Mouse (Mus musculus) limb, embryonic 10.5 days (tissue): ENCODE data around the gene Nrn1l. TPM values are rescaled to one million over a fixed set of nuclear protein-coding genes. Genes with fewer than 3 reads are reported as not detected.

Experiments used
- DNase-seq: peaks from one replicate; pipeline ENCODE4 v3.0.0-alpha.2; 2017; ENCODE audit warnings: low spot score
- H3K27ac ChIP-seq: fragments of 300-500 bp; sonication (generic); 2 replicates; pipeline ENCODE4 v1.5.1; 2016; ENCODE audit warnings: mild to moderate bottlenecking
- H3K27me3 ChIP-seq: fragments of 300-500 bp; sonication (generic); 2 replicates; pipeline ENCODE4 v1.6.1; 2016; ENCODE audit warnings: low read depth, mild to moderate bottlenecking; ENCODE audit not compliant: poor library complexity, severe bottlenecking
- H3K36me3 ChIP-seq: fragments of 300-500 bp; sonication (generic); 2 replicates; pipeline ENCODE4 v1.6.1; 2016; ENCODE audit warnings: mild to moderate bottlenecking, moderate library complexity
- H3K4me1 ChIP-seq: fragments of 300-500 bp; sonication (generic); 2 replicates; pipeline ENCODE4 v1.6.1; 2016
- H3K4me3 ChIP-seq: fragments of 300-500 bp; sonication (generic); 2 replicates; pipeline ENCODE4 v1.5.1; 2016; ENCODE audit warnings: mild to moderate bottlenecking, moderate library complexity
- H3K9me3 ChIP-seq: fragments of 300-500 bp; sonication (generic); replicated peaks from 2 replicates; pipeline ENCODE4 v1.6.1; 2016; ENCODE audit warnings: mild to moderate bottlenecking
- WGBS: fragments of 180-500 bp; shearing (Covaris S2); methylation state at CpG from one replicate; pipeline ENCODE4 v1.1.7; 2016; 5-methylcytosine and 5-hydroxymethylcytosine counted together
- polyA plus RNA-seq: library from polyadenylated mRNA; unstranded; fragments of >200 nt; fragmentation: Nextera tagmentation; extraction: Ambion mirVana; gene quantifications from 2 replicates; pipeline ENCODE4 v1.2.1, GENCODE M21; 2016

Nrn1l gene
- polyA plus RNA-seq, 1 experiment from 2014 or later: 0.41 TPM

- H3K27ac ChIP-seq: peak overlapping the region; percentile 94
- 42% methylated on average over 16 of the region's 16 CpGs for WGBS
- no peak for DNase-seq
Observed at GRCm38 (mm10) chr8:105900941-105901616, 7.7 kb downstream of the Nrn1l start.

GRCm38 (mm10) chr8:105919390-105919789 lies 26.0 kb downstream of the Nrn1l start:
- Histone ChIP-seq H3K4me3 (no peak overlapping the region), H3K27ac (no peak overlapping the region), H3K9me3 (no peaks in the 10 kb centered on the region), H3K36me3 (peaks cover 61% of the 10 kb centered on the region), H3K27me3 (no peaks in the 10 kb centered on the region), H3K4me1 (no peaks in the 10 kb centered on the region)
- DNase-seq: no peak
- WGBS: 93% methylated on average over 3 of the region's 3 CpGs

More at GRCm38 (mm10) chr8:105900941-105901616, 7.7 kb downstream of the Nrn1l start:
- Histone ChIP-seq H3K4me3 (peak overlapping the region; percentile 77), H3K9me3 (no peaks in the 10 kb centered on the region), H3K36me3 (no peaks in the 10 kb centered on the region; the same call in 1 of the 2 replicates), H3K27me3 (no peaks in the 10 kb centered on the region), H3K4me1 (peaks cover 9% of the 10 kb centered on the region)

- Histone ChIP-seq H3K9me3 (no peaks in the 10 kb centered on the region), H3K27ac (no peak overlapping the region), H3K27me3 (no peaks in the 10 kb centered on the region), H3K36me3 (peaks cover 40% of the 10 kb centered on the region), H3K4me1 (no peaks in the 10 kb centered on the region), H3K4me3 (no peak overlapping the region)
- 72% methylated on average over 3 of the region's 3 CpGs for WGBS
- DNase-seq: no peak
Observed at GRCm38 (mm10) chr8:105925123-105925522, 31.8 kb downstream of the Nrn1l start.

- Histone ChIP-seq H3K9me3 (no peaks in the 10 kb centered on the region), H3K4me1 (peaks cover 6% of the 10 kb centered on the region), H3K27ac (peak overlapping the region; percentile 72), H3K27me3 (no peaks in the 10 kb centered on the region), H3K4me3 (no peak overlapping the region), H3K36me3 (peaks cover 36% of the 10 kb centered on the region)
- WGBS: 15% methylated on average over 8 of the region's 8 CpGs
- DNase-seq: peak; percentile 90
Observed at GRCm38 (mm10) chr8:105930602-105931001, 37.2 kb downstream of the Nrn1l start.

GRCm38 (mm10) chr8:105931271-105931670 lies 37.9 kb downstream of the Nrn1l start:
- H3K9me3 ChIP-seq: no peaks in the 10 kb centered on the region
- H3K27ac ChIP-seq: no peak overlapping the region
- no peaks in the 10 kb centered on the region for H3K27me3 ChIP-seq
- 95% methylated on average over 3 of the region's 3 CpGs for WGBS
- peaks cover 13% of the 10 kb centered on the region for H3K4me1 ChIP-seq
- H3K36me3 ChIP-seq: peaks cover 32% of the 10 kb centered on the region
- DNase-seq: no peak
- H3K4me3 ChIP-seq: no peak overlapping the region

- no peaks in the 10 kb centered on the region for H3K9me3 ChIP-seq
- H3K27ac ChIP-seq: no peak overlapping the region
- H3K4me3 ChIP-seq: no peak overlapping the region
- peaks cover 23% of the 10 kb centered on the region for H3K4me1 ChIP-seq
- 94% methylated on average over 11 of the region's 11 CpGs for WGBS
- H3K27me3 ChIP-seq: no peaks in the 10 kb centered on the region
- H3K36me3 ChIP-seq: peaks cover 27% of the 10 kb centered on the region
- no peak for DNase-seq
Observed at GRCm38 (mm10) chr8:105932525-105932924, 39.2 kb downstream of the Nrn1l start.

- no peak for DNase-seq
- Histone ChIP-seq H3K36me3 (peaks cover 26% of the 10 kb centered on the region), H3K4me1 (peaks cover 33% of the 10 kb centered on the region), H3K9me3 (no peaks in the 10 kb centered on the region), H3K4me3 (no peak within 1 kb of the TSS), H3K27me3 (no peaks in the 10 kb centered on the region), H3K27ac (no peak within 1 kb of the TSS)
- WGBS: 83% methylated on average over 2 of the region's 2 CpGs
Observed at GRCm38 (mm10) chr8:105933762-105934161, 40.4 kb downstream of the Nrn1l start, which contains the start of gene Ctrl. TSS of gene Ctrl (minus strand) at chr8:105933862.

GRCm38 (mm10) chr8:105935105-105935504 lies 41.7 kb downstream of the Nrn1l start:
- no peak overlapping the region for H3K4me3 ChIP-seq
- H3K9me3 ChIP-seq: no peaks in the 10 kb centered on the region
- H3K27me3 ChIP-seq: no peaks in the 10 kb centered on the region
- peaks cover 26% of the 10 kb centered on the region for H3K36me3 ChIP-seq
- H3K4me1 ChIP-seq: peaks cover 33% of the 10 kb centered on the region
- DNase-seq: no peak
- WGBS: 88% methylated on average over 6 of the region's 6 CpGs
- H3K27ac ChIP-seq: no peak overlapping the region

GRCm38 (mm10) chr8:105935863-105936603 lies 42.7 kb downstream of the Nrn1l start:
- Histone ChIP-seq H3K4me3 (peak overlapping the region; percentile 83), H3K4me1 (peaks cover 33% of the 10 kb centered on the region), H3K27ac (peak overlapping the region; percentile 89), H3K27me3 (no peaks in the 10 kb centered on the region), H3K36me3 (peaks cover 24% of the 10 kb centered on the region), H3K9me3 (no peaks in the 10 kb centered on the region)
- no peak for DNase-seq
- WGBS: 38% methylated on average over 7 of the region's 7 CpGs

GRCm38 (mm10) chr8:105936866-105937475 lies 43.6 kb downstream of the Nrn1l start:
- Histone ChIP-seq H3K4me3 (peak overlapping the region; percentile 83), H3K36me3 (peaks cover 25% of the 10 kb centered on the region), H3K9me3 (no peaks in the 10 kb centered on the region), H3K27ac (peak overlapping the region; percentile 89), H3K4me1 (peaks cover 33% of the 10 kb centered on the region), H3K27me3 (no peaks in the 10 kb centered on the region)
- peak; percentile 90 for DNase-seq
- WGBS: under 1% methylated on average over 30 of the region's 30 CpGs

GRCm38 (mm10) chr8:105937496-105938305 lies 44.3 kb downstream of the Nrn1l start:
- peak overlapping the region; percentile 83 for H3K4me3 ChIP-seq
- peak; percentile 44 for DNase-seq
- WGBS: 1% methylated on average over 33 of the region's 33 CpGs
- no peaks in the 10 kb centered on the region for H3K9me3 ChIP-seq
- peak overlapping the region; percentile 89 for H3K27ac ChIP-seq
- no peaks in the 10 kb centered on the region for H3K27me3 ChIP-seq
- peaks cover 33% of the 10 kb centered on the region for H3K4me1 ChIP-seq
- peaks cover 28% of the 10 kb centered on the region for H3K36me3 ChIP-seq

GRCm38 (mm10) chr8:105938306-105938669 lies 44.9 kb downstream of the Nrn1l start, which contains the start of gene Psmb10:
TSS of gene Psmb10 (minus strand) at chr8:105938444.
- H3K4me1 ChIP-seq: peaks cover 33% of the 10 kb centered on the region
- WGBS: 37% methylated on average over 4 of the region's 4 CpGs
- H3K27me3 ChIP-seq: no peaks in the 10 kb centered on the region
- H3K9me3 ChIP-seq: no peaks in the 10 kb centered on the region
- peaks cover 34% of the 10 kb centered on the region for H3K36me3 ChIP-seq
- DNase-seq: peak; percentile 43
- peak within 1 kb of the TSS; percentile 89 for H3K27ac ChIP-seq
- H3K4me3 ChIP-seq: peak within 1 kb of the TSS; percentile 83
